ENCODE assay signal across 13 mouse cellular contexts in genomic region chr14:77037832-77038425, GRCm38 (mm10). TPM values are rescaled to one million over a fixed set of nuclear protein-coding genes. Genes with fewer than 3 reads are reported as not detected.
DNase-seq lines count a peak whose midpoint lies in the region; ATAC-seq and TF ChIP-seq lines count a peak whose summit lies in the region.
"Had no signal": no experiment of that assay in that cellular context is flagged by ENCODE, and none has a peak within 500 bp of the region (broad histone marks: within the 10 kb centered on the region; RNA-seq: fewer than 3 reads in every experiment).

No protein-coding gene starts in this region.

- TF ChIP-seq POLR2A in liver, adult 2 months (IDR thresholded peaks at IDR 0.05; ENCODE audit: extremely low read depth, insufficient read depth, low read length) = no peak
- TF ChIP-seq POLR2A in bone marrow macrophage, adult 2 months (IDR thresholded peaks at IDR 0.05; ENCODE audit: borderline replicate concordance, low read depth, low read length) = no peak

- peaks cover 9% of the 10 kb centered on the region for H3K4me1 ChIP-seq in liver, adult 2 months (ENCODE audit: control insufficient read depth, insufficient read depth, low read length)
- H3K4me1 ChIP-seq in bone marrow macrophage, adult 2 months (ENCODE audit: control insufficient read depth, insufficient read depth, low read length) = peaks cover 28% of the 10 kb centered on the region

- 56% methylated on average over 8 of the region's 8 CpGs for WGBS in liver, adult 2 months

- no peak for TF ChIP-seq CTCF in liver, adult 2 months (IDR thresholded peaks at IDR 0.05; ENCODE audit: low read depth, low read length)
- no peak for TF ChIP-seq CTCF in bone marrow macrophage, adult 2 months (IDR thresholded peaks at IDR 0.05; ENCODE audit: low read depth, low read length)

- no peaks in the 10 kb centered on the region; the same call in 1 of the 2 replicates for H3K36me3 ChIP-seq in liver, adult 2 months (ENCODE audit: control insufficient read depth, insufficient read depth, low read length)
- H3K36me3 ChIP-seq: heart, embryonic 13.5 days; limb, embryonic 12.5 days; neural tube, embryonic 15.5 days had no signal

- ATAC-seq in monocyte, adult 5-6 weeks (replicated peaks; ENCODE audit: insufficient number of reproducible peaks, low FRiP score, low TSS enrichment, poor library complexity, severe bottlenecking) = 0 out of 2 replicates have a peak, but pooled peaks have one; percentile 37
- ATAC-seq in erythroid progenitor cell, adult 5-6 weeks (replicated peaks; ENCODE audit: low FRiP score, poor library complexity, severe bottlenecking) = no peak

- no peak overlapping the region for H3K9ac ChIP-seq in liver, adult 2 months (ENCODE audit: low read depth, low read length)
- H3K9ac ChIP-seq: heart, embryonic 13.5 days; limb, embryonic 12.5 days; neural tube, embryonic 15.5 days had no signal

- H3K79me2 ChIP-seq in liver, adult 2 months (ENCODE audit: control insufficient read depth, insufficient read depth, low read length) = no peaks in the 10 kb centered on the region

- H3K27me3 ChIP-seq in liver, adult 2 months (ENCODE audit: control insufficient read depth, insufficient read depth, low read length) = no peaks in the 10 kb centered on the region
- H3K27me3 ChIP-seq: heart, embryonic 13.5 days; neural tube, embryonic 15.5 days had no signal

- DNase-seq in adrenal gland, adult (ENCODE audit: inconsistent age in 2 of 2, low spot score in 1 of 2) = peak; percentile 35 to 78
- no peak for DNase-seq in adrenal gland, adult 18-20 months (ENCODE audit: low spot score in 2 of 2)
- DNase-seq in liver, adult 2 months (ENCODE audit: extremely low read depth, low read depth, low spot score) = peak; percentile 16
- DNase-seq in liver = no peak
- DNase-seq in spleen, postnatal 10 days (ENCODE audit: low spot score in 2 of 2) = no peak
- DNase-seq: kidney, postnatal 4 days; right cerebral cortex, postnatal 25 days had no signal

- H3K27ac ChIP-seq in liver, adult 2 months (replicated peaks; ENCODE audit: insufficient read depth, low read depth, low read length) = no peak overlapping the region
- H3K27ac ChIP-seq in bone marrow macrophage, adult 2 months (ENCODE audit: insufficient read depth, low read depth, low read length) = peak overlapping the region; percentile 100
- H3K27ac ChIP-seq: heart, embryonic 13.5 days; limb, embryonic 12.5 days; neural tube, embryonic 15.5 days had no signal

- no peak overlapping the region for H3K4me3 ChIP-seq in liver, adult 2 months (ENCODE audit: insufficient read depth, low read depth, low read length)
- peak overlapping the region; percentile 95 for H3K4me3 ChIP-seq in bone marrow macrophage, adult 2 months (ENCODE audit: insufficient read depth, low read length)
- H3K4me3 ChIP-seq: heart, embryonic 13.5 days; limb, embryonic 12.5 days; neural tube, embryonic 15.5 days had no signal

RNA-seq across cellular contexts. Expression of gene Lacc1, which starts 1.2 kb away (rescaled TPM):
- 1 to 10 TPM; 5.6 to 7.3 TPM for total RNA-seq in adrenal gland, adult 18-20 months (2021)
- total RNA-seq in liver, adult 2 months (2014; rRNA removed) = 8.6 and 8.8 TPM in 2 replicates
- polyA plus RNA-seq in liver, adult 2 months (2012; rRNA removed) = 6.0 and 6.3 TPM in 2 replicates
- 120 and 129 TPM in 2 replicates for polyA plus RNA-seq in bone marrow macrophage, adult 2 months (2012; ENCODE audit: insufficient read depth, insufficient read length, missing spikeins)
- total RNA-seq in monocyte, adult 5-6 weeks (2017) = 29.6 to 36.6 TPM (median 36.2 TPM) in 3 replicates
- 1.3 and 8.6 TPM in 2 replicates for total RNA-seq in erythroid progenitor cell, adult 5-6 weeks (2015; ENCODE audit: low replicate concordance)
- 0.51 TPM in 1 of 2 replicates, not detected in the other for total RNA-seq in erythroid progenitor cell, adult 5-6 weeks (2017; ENCODE audit: low replicate concordance)

RNA-seq across cellular contexts. Expression of gene Ccdc122, which starts 1.4 kb away (rescaled TPM):
- total RNA-seq in adrenal gland, adult 18-20 months (2021) = 1 to 10 TPM; 4.6 to 5.7 TPM
- 5.0 and 6.9 TPM in 2 replicates for total RNA-seq in liver, adult 2 months (2014; rRNA removed)
- 1.3 and 1.4 TPM in 2 replicates for polyA plus RNA-seq in liver, adult 2 months (2012; rRNA removed)
- 6.1 and 9.8 TPM in 2 replicates for polyA plus RNA-seq in bone marrow macrophage, adult 2 months (2012; ENCODE audit: insufficient read depth, insufficient read length, missing spikeins)
- total RNA-seq in monocyte, adult 5-6 weeks (2017) = 3.9 to 7.9 TPM (median 5.3 TPM) in 3 replicates
- total RNA-seq in erythroid progenitor cell, adult 5-6 weeks (2015; ENCODE audit: low replicate concordance) = 5.0 and 5.4 TPM in 2 replicates
- 1.2 and 6.7 TPM in 2 replicates for total RNA-seq in erythroid progenitor cell, adult 5-6 weeks (2017; ENCODE audit: low replicate concordance)

Comparison
In these comparisons a context has a peak if more than half of its experiments do, and no peak if none do; other contexts are left out.
1. DNase-seq: peak in adrenal gland, adult (2 of 2) and liver, adult 2 months (single experiment); none in adrenal gland, adult 18-20 months (0 of 2), liver (single experiment) and spleen, postnatal 10 days (0 of 2).